Mouse (Mus musculus): ENCODE results near the gene Pabpc1l. TPM values are rescaled to one million over a fixed set of nuclear protein-coding genes. Genes with fewer than 3 reads are reported as not detected.

The Pabpc1l gene
- total and polyA plus RNA-seq, 3 experiments: 0.47 to 0.96 (median 0.76) TPM

- no peaks in the 10 kb centered on the region for H3K9me3 ChIP-seq (replicated peaks; ENCODE audit: low read length)
- no peaks in the 10 kb centered on the region for H3K79me2 ChIP-seq (replicated peaks; ENCODE audit: control insufficient read depth, extremely low read depth, insufficient read depth, poor library complexity, severe bottlenecking)
- no peak for DNase-seq (ENCODE audit: extremely low read depth)
- no peak overlapping the region for H3K9ac ChIP-seq (ENCODE audit: insufficient read depth, low read depth)
- peaks cover 0 to 2% of the 10 kb centered on the region in 2 experiments for H3K36me3 ChIP-seq (replicated peaks in 1 of 2; ENCODE audit: control insufficient read depth in 1 of 2, insufficient read depth in 1 of 2, low read length in 1 of 2)
- H3K27ac ChIP-seq (ENCODE audit: insufficient read depth, low read depth): no peak overlapping the region
- peaks cover 7 to 8% of the 10 kb centered on the region in 2 experiments for H3K4me1 ChIP-seq (ENCODE audit: control insufficient read depth in 1 of 2, insufficient read depth in 2 of 2)
- no peaks in the 10 kb centered on the region for H3K27me3 ChIP-seq (replicated peaks)
- dilution Hi-C loops (cut with MboI; ENCODE audit: extremely low pct_ligation_motif_present, extremely low pct_unique_long_range_greater_than_20kb, low sequenced_read_pairs) (no loop called here), in situ Hi-C loops (cut with MboI; ENCODE audit: low pct_ligation_motif_present, low pct_unique_long_range_greater_than_20kb, low sequenced_read_pairs) (no loop called here)
- no peak overlapping the region for H3K4me2 ChIP-seq (ENCODE audit: insufficient read depth, low read depth, poor library complexity, severe bottlenecking)
- no peak for TF ChIP-seq JUN (IDR thresholded peaks at IDR 0.05; ENCODE audit: insufficient read depth, low read depth, low read length)
- no peak for TF ChIP-seq MAX (IDR thresholded peaks at IDR 0.05; ENCODE audit: low read length)
- no peak for TF ChIP-seq USF2 (conservative IDR thresholded peaks at IDR 0.05; ENCODE audit: low read depth, low read length)
- TF ChIP-seq KAT2A (IDR thresholded peaks at IDR 0.05; ENCODE audit: insufficient replicate concordance, low read length): no peak
- TF ChIP-seq BHLHE40 (IDR thresholded peaks at IDR 0.05; ENCODE audit: low read depth, low read length): no peak
- no peak for TF ChIP-seq HCFC1 (IDR thresholded peaks at IDR 0.05; ENCODE audit: low read depth, low read length)
- TF ChIP-seq SIN3A (IDR thresholded peaks at IDR 0.05; ENCODE audit: low read length): no peak
- no peak for TF ChIP-seq MAZ (IDR thresholded peaks at IDR 0.05; ENCODE audit: low read depth, low read length)
- TF ChIP-seq RCOR1 (conservative IDR thresholded peaks at IDR 0.05; ENCODE audit: low read depth, low read length): no peak
- TF ChIP-seq CHD1 (IDR thresholded peaks at IDR 0.05; ENCODE audit: low read depth, low read length): no peak
- no peak for TF ChIP-seq E2F4 (IDR thresholded peaks at IDR 0.05; ENCODE audit: insufficient replicate concordance, low read depth, low read length)
- TF ChIP-seq PAX5 (IDR thresholded peaks at IDR 0.05; ENCODE audit: low read length): no peak
- no peak for TF ChIP-seq ZNF384 (IDR thresholded peaks at IDR 0.05; ENCODE audit: low read depth, low read length)
- no peak for TF ChIP-seq POLR2AphosphoS2 (IDR thresholded peaks at IDR 0.05; ENCODE audit: low read depth, low read length)
- no peak for TF ChIP-seq SMC3 (IDR thresholded peaks at IDR 0.05; ENCODE audit: low read depth, low read length)
- TF ChIP-seq ZMIZ1 (IDR thresholded peaks at IDR 0.05; ENCODE audit: low read depth, low read length): no peak
- TF ChIP-seq TBP (conservative IDR thresholded peaks at IDR 0.05; ENCODE audit: low read depth, low read length): no peak
- no peak for TF ChIP-seq MYC (IDR thresholded peaks at IDR 0.05; ENCODE audit: low read depth, low read length)
- no peak overlapping the region for H3K4me3 ChIP-seq (replicated peaks in 1 of 3; ENCODE audit: low read depth in 2 of 3, low read length in 2 of 3, poor library complexity in 1 of 3)
These were observed 15.7 kb downstream of the Pabpc1l start for GRCm38 (mm10) chr2:164040949-164041348.

- Histone ChIP-seq H3K27me3 (replicated peaks) (no peaks in the 10 kb centered on the region), H3K4me2 (ENCODE audit: insufficient read depth, low read depth, poor library complexity, severe bottlenecking) (no peak overlapping the region), H3K9me3 (replicated peaks; ENCODE audit: low read length) (no peaks in the 10 kb centered on the region), H3K79me2 (replicated peaks; ENCODE audit: control insufficient read depth, extremely low read depth, insufficient read depth, poor library complexity, severe bottlenecking) (no peaks in the 10 kb centered on the region), H3K36me3 (replicated peaks in 1 of 2; ENCODE audit: control insufficient read depth in 1 of 2, insufficient read depth in 1 of 2, low read length in 1 of 2) (peaks cover 0 to 2% of the 10 kb centered on the region in 2 experiments), H3K4me1 (ENCODE audit: control insufficient read depth in 1 of 2, insufficient read depth in 2 of 2) (peaks cover 7 to 8% of the 10 kb centered on the region in 2 experiments), H3K27ac (ENCODE audit: insufficient read depth, low read depth) (no peak overlapping the region), H3K4me3 (replicated peaks in 1 of 3; ENCODE audit: low read depth in 2 of 3, low read length in 2 of 3, poor library complexity in 1 of 3) (no peak overlapping the region), H3K9ac (ENCODE audit: insufficient read depth, low read depth) (no peak overlapping the region)
- dilution Hi-C loops (cut with MboI; ENCODE audit: extremely low pct_ligation_motif_present, extremely low pct_unique_long_range_greater_than_20kb, low sequenced_read_pairs) (no loop called here), in situ Hi-C loops (cut with MboI; ENCODE audit: low pct_ligation_motif_present, low pct_unique_long_range_greater_than_20kb, low sequenced_read_pairs) (no loop called here)
- no peak for DNase-seq (ENCODE audit: extremely low read depth)
- no peak for TF ChIP-seq RCOR1 (conservative IDR thresholded peaks at IDR 0.05; ENCODE audit: low read depth, low read length)
These were observed 16.3 kb downstream of the Pabpc1l start for GRCm38 (mm10) chr2:164041523-164041922.

Measured in CH12.LX (cell line).